ENCODE assay signal across 12 mouse cellular contexts in genomic region chr3:60498646-60499045, GRCm38 (mm10). TPM values are rescaled to one million over a fixed set of nuclear protein-coding genes. Genes with fewer than 3 reads are reported as not detected.
DNase-seq lines count a peak whose midpoint lies in the region; ATAC-seq and TF ChIP-seq lines count a peak whose summit lies in the region.
"Had no signal": no experiment of that assay in that cellular context is flagged by ENCODE, and none has a peak within 500 bp of the region (broad histone marks: within the 10 kb centered on the region; RNA-seq: fewer than 3 reads in every experiment).

No protein-coding gene starts in this region.

- no peaks in the 10 kb centered on the region for H3K9me3 ChIP-seq in heart, embryonic 14.5 days (ENCODE audit: control insufficient read depth, low read length)
- no peaks in the 10 kb centered on the region for H3K9me3 ChIP-seq in lung, postnatal 0 days (ENCODE audit: low read length)
- H3K9me3 ChIP-seq in intestine, embryonic 16.5 days (ENCODE audit: control insufficient read depth, low read length): no peaks in the 10 kb centered on the region
- no peaks in the 10 kb centered on the region for H3K9me3 ChIP-seq in stomach, embryonic 15.5 days
- H3K9me3 ChIP-seq: forebrain, embryonic 15.5 days had no signal

- no peak overlapping the region for H3K4me3 ChIP-seq in heart, embryonic 14.5 days (ENCODE audit: control insufficient read depth in 1 of 2, insufficient read depth in 1 of 2, low read depth in 1 of 2, low read length in 2 of 2)
- H3K4me3 ChIP-seq in lung, postnatal 0 days (ENCODE audit: low read depth, low read length): no peak overlapping the region
- H3K4me3 ChIP-seq in lung, adult 2 months (replicated peaks; ENCODE audit: extremely low read depth, low read depth, low read length): no peak overlapping the region
- H3K4me3 ChIP-seq in intestine, embryonic 16.5 days (ENCODE audit: low read length): peak overlapping the region; percentile 81; the same call in 1 of the 2 replicates
- H3K4me3 ChIP-seq in stomach, embryonic 15.5 days (replicated peaks): no peak overlapping the region
- H3K4me3 ChIP-seq: forebrain, embryonic 15.5 days had no signal

- H3K4me2 ChIP-seq in heart, embryonic 14.5 days (ENCODE audit: low read length): 0 out of 2 replicates have a peak overlapping the region, but pooled peaks have one; percentile 88
- no peak overlapping the region for H3K4me2 ChIP-seq in lung, postnatal 0 days (replicated peaks; ENCODE audit: low read depth, low read length)
- H3K4me2 ChIP-seq in intestine, embryonic 16.5 days (ENCODE audit: low read depth, low read length): 0 out of 2 replicates have a peak overlapping the region, but pooled peaks have one; percentile 53
- H3K4me2 ChIP-seq in stomach, embryonic 15.5 days: peak overlapping the region; percentile 70; the same call in 1 of the 2 replicates
- H3K4me2 ChIP-seq: forebrain, embryonic 15.5 days had no signal

- peak overlapping the region; percentile 19 to 51; a peak in 2 of 4 replicates for H3K27ac ChIP-seq in heart, embryonic 14.5 days (replicated peaks in 1 of 2; ENCODE audit: control insufficient read depth in 1 of 2, insufficient read depth in 1 of 2, low read depth in 2 of 2, low read length in 2 of 2)
- H3K27ac ChIP-seq in lung, postnatal 0 days (ENCODE audit: low read length): peak overlapping the region; percentile 77
- H3K27ac ChIP-seq in intestine, embryonic 16.5 days (ENCODE audit: low read length): peak overlapping the region; percentile 98
- H3K27ac ChIP-seq in stomach, embryonic 15.5 days: peak overlapping the region; percentile 41
- H3K27ac ChIP-seq: forebrain, embryonic 15.5 days had no signal

- 0 out of 2 replicates have a peak overlapping the region, but pooled peaks have one; percentile 3 for H3K9ac ChIP-seq in heart, embryonic 14.5 days (ENCODE audit: low read length)
- H3K9ac ChIP-seq in lung, postnatal 0 days (replicated peaks; ENCODE audit: low read depth): no peak overlapping the region
- 0 out of 2 replicates have a peak overlapping the region, but pooled peaks have one; percentile 96 for H3K9ac ChIP-seq in intestine, embryonic 16.5 days (ENCODE audit: low read depth, low read length)
- no peak overlapping the region for H3K9ac ChIP-seq in stomach, embryonic 15.5 days
- H3K9ac ChIP-seq: forebrain, embryonic 15.5 days had no signal

- no peak for TF ChIP-seq CTCF in lung, postnatal 0 days (IDR thresholded peaks at IDR 0.05)
- TF ChIP-seq CTCF in lung, adult 2 months (IDR thresholded peaks at IDR 0.05; ENCODE audit: insufficient read depth, low read length): no peak

- DNase-seq in heart, adult 18-20 months: no peak
- no peak for DNase-seq in lung, postnatal 0 days (ENCODE audit: low spot score)
- DNase-seq in lung, adult 2 months: no peak
- DNase-seq in embryo, embryonic 10 days (ENCODE audit: low spot score): no peak
- no peak for DNase-seq in testis, postnatal 10 days (ENCODE audit: low spot score)
- DNase-seq: cerebellum, adult 9-10 months; kidney, postnatal 14 days; lung, postnatal 14 days had no signal

- ATAC-seq in heart, embryonic 14.5 days (ENCODE audit: insufficient number of reproducible peaks, insufficient read depth, low FRiP score, low read depth): no peak
- ATAC-seq in lung, postnatal 0 days: no peak
- no peak for ATAC-seq in intestine, embryonic 16.5 days
- ATAC-seq in stomach, embryonic 15.5 days (ENCODE audit: insufficient read depth, low FRiP score, low read depth): no peak
- ATAC-seq: forebrain, embryonic 15.5 days had no signal

- WGBS in heart, embryonic 14.5 days: 78% methylated on average over 3 of the region's 3 CpGs
- 71% methylated on average over 3 of the region's 3 CpGs for WGBS in lung, postnatal 0 days
- 60% methylated on average over 3 of the region's 3 CpGs for WGBS in lung, adult 2 months
- WGBS in intestine, embryonic 16.5 days: 66% methylated on average over 3 of the region's 3 CpGs
- 72% methylated on average over 3 of the region's 3 CpGs for WGBS in stomach, embryonic 15.5 days

- TF ChIP-seq POLR2A in lung, adult 2 months (IDR thresholded peaks at IDR 0.05; ENCODE audit: borderline replicate concordance, extremely low read depth, low read depth, low read length): no peak

- TF ChIP-seq EP300 in lung, postnatal 0 days (IDR thresholded peaks at IDR 0.05): no peak

- no peaks in the 10 kb centered on the region for H3K36me3 ChIP-seq in heart, embryonic 14.5 days (ENCODE audit: control insufficient read depth, insufficient read depth, low read length)
- no peaks in the 10 kb centered on the region for H3K36me3 ChIP-seq in lung, postnatal 0 days (ENCODE audit: insufficient read depth, low read length)
- no peaks in the 10 kb centered on the region for H3K36me3 ChIP-seq in intestine, embryonic 16.5 days (ENCODE audit: control insufficient read depth, insufficient read depth, low read length)
- H3K36me3 ChIP-seq in stomach, embryonic 15.5 days: no peaks in the 10 kb centered on the region
- H3K36me3 ChIP-seq: forebrain, embryonic 15.5 days had no signal

- peaks cover 8 to 23% of the 10 kb centered on the region in 2 experiments for H3K4me1 ChIP-seq in heart, embryonic 14.5 days (ENCODE audit: control insufficient read depth in 2 of 2, insufficient read depth in 2 of 2, low read length in 2 of 2)
- H3K4me1 ChIP-seq in lung, postnatal 0 days (ENCODE audit: insufficient read depth, low read depth, low read length): peaks cover 19% of the 10 kb centered on the region; the same call in 1 of the 2 replicates
- H3K4me1 ChIP-seq in lung, adult 2 months (ENCODE audit: control insufficient read depth, insufficient read depth, low read length): peaks cover 20% of the 10 kb centered on the region
- H3K4me1 ChIP-seq in intestine, embryonic 16.5 days (ENCODE audit: control insufficient read depth, insufficient read depth, low read length): peaks cover 11% of the 10 kb centered on the region
- peaks cover 15% of the 10 kb centered on the region; the same call in 1 of the 2 replicates for H3K4me1 ChIP-seq in stomach, embryonic 15.5 days

- no peaks in the 10 kb centered on the region for H3K27me3 ChIP-seq in heart, embryonic 14.5 days (ENCODE audit: control insufficient read depth, insufficient read depth, low read length)
- no peaks in the 10 kb centered on the region for H3K27me3 ChIP-seq in lung, postnatal 0 days (replicated peaks; ENCODE audit: insufficient read depth, low read length)
- H3K27me3 ChIP-seq in intestine, embryonic 16.5 days (replicated peaks; ENCODE audit: control insufficient read depth, insufficient read depth, low read length): no peaks in the 10 kb centered on the region
- H3K27me3 ChIP-seq in stomach, embryonic 15.5 days (replicated peaks): no peaks in the 10 kb centered on the region
- H3K27me3 ChIP-seq: forebrain, embryonic 15.5 days had no signal

RNA-seq across cellular contexts. Expression of gene Mbnl1, which starts 26.0 kb away (rescaled TPM):
- 92.7 and 93.2 TPM in 2 replicates for polyA plus RNA-seq in heart, embryonic 14.5 days (2014; fragmentation: Nextera tagmentation; extraction: Ambion mirVana)
- 100 to 1,000 TPM; 196 to 231 TPM for total RNA-seq in heart, adult 18-20 months (2021)
- polyA plus RNA-seq in lung, postnatal 0 days (2015; fragmentation: Nextera tagmentation; extraction: Ambion mirVana): 115 and 127 TPM in 2 replicates
- polyA plus RNA-seq in lung, adult 2 months (2012; rRNA removed): 97.9 and 103 TPM in 2 replicates
- 94.3 and 98.2 TPM in 2 replicates for polyA plus RNA-seq in intestine, embryonic 16.5 days (2015; fragmentation: Nextera tagmentation; extraction: Ambion mirVana)
- polyA plus RNA-seq in stomach, embryonic 15.5 days (2015; fragmentation: Nextera tagmentation; extraction: Ambion mirVana): 104 and 107 TPM in 2 replicates

Comparison
In these comparisons a context has a peak if more than half of its experiments do, and no peak if none do; other contexts are left out.
1. H3K27ac ChIP-seq: peak in every context shown above with its lines; median percentile 98 in intestine, embryonic 16.5 days; 77 in lung, postnatal 0 days; 41 in stomach, embryonic 15.5 days; 35 in heart, embryonic 14.5 days.
2. H3K9ac ChIP-seq: peak in heart, embryonic 14.5 days (single experiment) and intestine, embryonic 16.5 days (single experiment); none in lung, postnatal 0 days (single experiment) and stomach, embryonic 15.5 days (single experiment).